Mouse (Mus musculus): ENCODE measurements around the gene Gm3336.

DNA sequence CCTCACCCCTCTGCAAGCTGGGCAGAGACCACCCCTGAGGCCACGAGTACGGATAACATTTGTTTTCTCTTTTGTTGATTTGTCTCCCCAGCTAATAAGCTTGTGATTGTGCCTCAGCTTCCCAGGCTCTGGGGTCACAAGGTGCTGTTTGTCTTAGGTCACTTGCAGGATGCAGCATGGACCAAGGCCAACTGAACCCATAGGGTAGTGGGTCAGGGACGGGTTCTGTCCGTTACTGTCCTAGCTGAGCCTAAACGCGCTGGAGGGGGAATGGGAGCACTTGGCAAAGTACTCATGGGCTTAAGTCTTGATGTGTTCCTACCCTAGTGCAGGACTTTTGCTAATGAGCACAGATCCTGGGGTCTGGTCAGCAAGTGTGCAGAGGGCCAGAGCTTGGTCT lies 49.2 kb downstream of the Gm3336 start:
- TF ChIP-seq CTCF (IDR thresholded peaks at IDR 0.05; ENCODE audit: insufficient read depth, low read length): no peak
- TF ChIP-seq POLR2A (IDR thresholded peaks at IDR 0.05; ENCODE audit: borderline replicate concordance, extremely low read depth, low read depth, low read length): no peak

Data from lung, adult 2 months (tissue).